Mouse (Mus musculus): ENCODE measurements around the gene Brsk1. TPM values are rescaled to one million over a fixed set of nuclear protein-coding genes. Genes with fewer than 3 reads are reported as not detected.

The Brsk1 gene
- total RNA-seq, 2 experiments from 2014 or later = 0.44 TPM; not detected in 1

Other genes starting within 250 kb of the Brsk1 start
- 3.3 and 4.7 TPM in 2 replicates for gene Rdh13, start 245.0 kb upstream of the Brsk1 start, total RNA-seq (2015)
- 16.1 and 32.6 TPM in 2 replicates for gene Rdh13, start 245.0 kb upstream of the Brsk1 start, total RNA-seq (2017)
- gene Eps8l1, start 229.9 kb upstream of the Brsk1 start, total RNA-seq (2015) = 2.0 and 2.8 TPM in 2 replicates
- gene Eps8l1, start 229.9 kb upstream of the Brsk1 start, total RNA-seq (2017) = 1.6 and 5.1 TPM in 2 replicates
- 85.6 and 97.7 TPM in 2 replicates for gene Ppp1r12c, start 188.9 kb upstream of the Brsk1 start, total RNA-seq (2015)
- 106 and 112 TPM in 2 replicates for gene Ppp1r12c, start 188.9 kb upstream of the Brsk1 start, total RNA-seq (2017)
- gene Tnnt1, start 174.2 kb upstream of the Brsk1 start, total RNA-seq (2015) = 5.6 and 8.0 TPM in 2 replicates
- gene Tnnt1, start 174.2 kb upstream of the Brsk1 start, total RNA-seq (2017) = 16.5 and 17.4 TPM in 2 replicates
- gene Tnni3, start 166.4 kb upstream of the Brsk1 start, total RNA-seq (2015) = 4.8 and 5.2 TPM in 2 replicates
- gene Tnni3, start 166.4 kb upstream of the Brsk1 start, total RNA-seq (2017) = 2.1 and 6.0 TPM in 2 replicates
- 0.59 and 0.95 TPM in 2 replicates for gene Dnaaf3, start 158.2 kb upstream of the Brsk1 start, total RNA-seq (2015)
- gene Dnaaf3, start 158.2 kb upstream of the Brsk1 start, total RNA-seq (2017) = 1.3 and 1.4 TPM in 2 replicates
- not detected in 2 replicates for gene Syt5, start 143.1 kb upstream of the Brsk1 start, total RNA-seq (2015)
- not detected in 2 replicates for gene Syt5, start 143.1 kb upstream of the Brsk1 start, total RNA-seq (2017)
- not detected in 2 replicates for gene Ptprh, start 86.6 kb upstream of the Brsk1 start, total RNA-seq (2015)
- gene Ptprh, start 86.6 kb upstream of the Brsk1 start, total RNA-seq (2017) = not detected in 2 replicates
- 6.7 and 8.9 TPM in 2 replicates for gene Tmem86b, start 59.2 kb upstream of the Brsk1 start, total RNA-seq (2015)
- gene Tmem86b, start 59.2 kb upstream of the Brsk1 start, total RNA-seq (2017) = 15.2 and 22.4 TPM in 2 replicates
- gene Ppp6r1, start 31.6 kb upstream of the Brsk1 start, total RNA-seq (2015) = 99.0 and 102 TPM in 2 replicates
- gene Ppp6r1, start 31.6 kb upstream of the Brsk1 start, total RNA-seq (2017) = 124 and 144 TPM in 2 replicates
- 48.1 and 52.5 TPM in 2 replicates for gene Hspbp1, start 5.5 kb upstream of the Brsk1 start, total RNA-seq (2015)
- gene Hspbp1, start 5.5 kb upstream of the Brsk1 start, total RNA-seq (2017) = 20.2 and 26.2 TPM in 2 replicates
- 10.1 and 12.1 TPM in 2 replicates for gene Tmem150b, start 34.6 kb downstream of the Brsk1 start, total RNA-seq (2015)
- 23.0 and 24.4 TPM in 2 replicates for gene Tmem150b, start 34.6 kb downstream of the Brsk1 start, total RNA-seq (2017)
- 37.3 and 41.0 TPM in 2 replicates for gene Kmt5c, start 49.5 kb downstream of the Brsk1 start, total RNA-seq (2015)
- 50.1 and 55.6 TPM in 2 replicates for gene Kmt5c, start 49.5 kb downstream of the Brsk1 start, total RNA-seq (2017)
- gene Cox6b2, start 62.5 kb downstream of the Brsk1 start, total RNA-seq (2015) = 63.0 and 71.7 TPM in 2 replicates
- 44.2 and 66.7 TPM in 2 replicates for gene Cox6b2, start 62.5 kb downstream of the Brsk1 start, total RNA-seq (2017)
- not detected in 2 replicates for gene Fam71e2, start 80.7 kb downstream of the Brsk1 start, total RNA-seq (2015)
- not detected in 2 replicates for gene Fam71e2, start 80.7 kb downstream of the Brsk1 start, total RNA-seq (2017)
- gene Il11, start 92.3 kb downstream of the Brsk1 start, total RNA-seq (2015) = 0.17 TPM in 1 of 2 replicates, not detected in the other
- gene Il11, start 92.3 kb downstream of the Brsk1 start, total RNA-seq (2017) = not detected in 2 replicates
- not detected in 2 replicates for gene Tmem190, start 92.3 kb downstream of the Brsk1 start, total RNA-seq (2015)
- not detected in 2 replicates for gene Tmem190, start 92.3 kb downstream of the Brsk1 start, total RNA-seq (2017)
- gene Tmem238, start 99.1 kb downstream of the Brsk1 start, total RNA-seq (2015) = 6.2 and 10.5 TPM in 2 replicates
- 5.4 and 5.5 TPM in 2 replicates for gene Tmem238, start 99.1 kb downstream of the Brsk1 start, total RNA-seq (2017)
- 1,898 and 2,111 TPM in 2 replicates for gene Rpl28, start 102.3 kb downstream of the Brsk1 start, total RNA-seq (2015)
- gene Rpl28, start 102.3 kb downstream of the Brsk1 start, total RNA-seq (2017) = 686 and 710 TPM in 2 replicates
- gene Ube2s, start 122.0 kb downstream of the Brsk1 start, total RNA-seq (2015) = 280 and 341 TPM in 2 replicates
- gene Ube2s, start 122.0 kb downstream of the Brsk1 start, total RNA-seq (2017) = 169 and 190 TPM in 2 replicates
- gene Shisa7, start 154.1 kb downstream of the Brsk1 start, total RNA-seq (2015) = 0.05 TPM in 1 of 2 replicates, not detected in the other
- not detected in 2 replicates for gene Shisa7, start 154.1 kb downstream of the Brsk1 start, total RNA-seq (2017)
- gene Isoc2b, start 179.7 kb downstream of the Brsk1 start, total RNA-seq (2015) = 9.1 and 13.4 TPM in 2 replicates
- gene Isoc2b, start 179.7 kb downstream of the Brsk1 start, total RNA-seq (2017) = 34.9 and 98.1 TPM in 2 replicates
- 2.4 and 3.1 TPM in 2 replicates for gene Isoc2a, start 186.5 kb downstream of the Brsk1 start, total RNA-seq (2015)
- gene Isoc2a, start 186.5 kb downstream of the Brsk1 start, total RNA-seq (2017) = 7.3 and 8.7 TPM in 2 replicates
- not detected in 2 replicates for gene Gm36210, start 215.9 kb downstream of the Brsk1 start, total RNA-seq (2015)
- gene Gm36210, start 215.9 kb downstream of the Brsk1 start, total RNA-seq (2017) = not detected in 2 replicates
- 7.4 and 8.0 TPM in 2 replicates for gene Zfp628, start 224.6 kb downstream of the Brsk1 start, total RNA-seq (2015)
- gene Zfp628, start 224.6 kb downstream of the Brsk1 start, total RNA-seq (2017) = 1.9 and 2.7 TPM in 2 replicates
- gene Nat14, start 231.4 kb downstream of the Brsk1 start, total RNA-seq (2015) = 0.20 and 0.64 TPM in 2 replicates
- not detected in 2 replicates for gene Nat14, start 231.4 kb downstream of the Brsk1 start, total RNA-seq (2017)
- not detected in 2 replicates for gene Ssc5d, start 235.2 kb downstream of the Brsk1 start, total RNA-seq (2015)
- gene Ssc5d, start 235.2 kb downstream of the Brsk1 start, total RNA-seq (2017) = 0.10 TPM in 1 of 2 replicates, not detected in the other

Measured in megakaryocyte progenitor cell, adult 5-6 weeks (primary cell).